Mouse (Mus musculus) limb, embryonic 15.5 days (tissue): ENCODE data around the gene Srgap3. TPM values are rescaled to one million over a fixed set of nuclear protein-coding genes. Genes with fewer than 3 reads are reported as not detected.
A peak's percentile ranks its signal among the peaks of the same experiment; 100 is the strongest.
"Not testable (repeated sequence)": the region's sequence is repeated elsewhere in the genome, so short reads cannot be mapped to it uniquely, and the experiment has no call there.

Source experiments
- ATAC-seq: fragments of 200-750 bp; cut with Nextera tagmentation; 2 replicates; pipeline ENCODE4 v1.8.0; 2017; ENCODE audit warnings: low read depth, moderate TSS enrichment; ENCODE audit not compliant: insufficient number of reproducible peaks, low FRiP score, low TSS enrichment
- H3K27ac ChIP-seq: fragments of 300-500 bp; sonication (generic); 2 replicates; pipeline ENCODE4 v1.5.1; 2015; ENCODE audit warnings: moderate library complexity, mild to moderate bottlenecking, inconsistent platforms
- H3K27me3 ChIP-seq: fragments of 300-500 bp; sonication (generic); 2 replicates; pipeline ENCODE4 v1.6.1; 2015; ENCODE audit warnings: inconsistent platforms
- H3K36me3 ChIP-seq: fragments of 300-500 bp; sonication (generic); 2 replicates; pipeline ENCODE4 v1.6.1; 2015; ENCODE audit warnings: inconsistent platforms
- H3K4me1 ChIP-seq: fragments of 300-500 bp; sonication (generic); 2 replicates; pipeline ENCODE4 v1.6.1; 2015; ENCODE audit warnings: inconsistent platforms
- H3K4me2 ChIP-seq: fragments of 300-500 bp; sonication (generic); 2 replicates; pipeline ENCODE4 v1.6.1; 2015; ENCODE audit warnings: mild to moderate bottlenecking, inconsistent platforms
- H3K4me3 ChIP-seq: fragments of 300-500 bp; sonication (generic); 2 replicates; pipeline ENCODE4 v1.5.1; 2015; ENCODE audit warnings: mild to moderate bottlenecking, inconsistent platforms
- H3K9ac ChIP-seq: fragments of 300-500 bp; sonication (generic); 2 replicates; pipeline ENCODE4 v1.6.1; 2015; ENCODE audit warnings: inconsistent platforms
- H3K9me3 ChIP-seq: fragments of 300-500 bp; sonication (generic); 2 replicates; pipeline ENCODE4 v1.6.1; 2016; ENCODE audit warnings: inconsistent platforms
- WGBS: fragments of 180-500 bp; shearing (Covaris S2); methylation state at CpG from one replicate; pipeline ENCODE4 v1.1.7; 2015; 5-methylcytosine and 5-hydroxymethylcytosine counted together
- polyA plus RNA-seq: library from polyadenylated mRNA; unstranded; fragments of >200 nt; fragmentation: Nextera tagmentation; extraction: Ambion mirVana; gene quantifications from 2 replicates; pipeline ENCODE4 v1.2.1, GENCODE M21; 2015

The Srgap3 gene
- polyA plus RNA-seq, 1 experiment from 2014 or later = 6.0 TPM

DNA sequence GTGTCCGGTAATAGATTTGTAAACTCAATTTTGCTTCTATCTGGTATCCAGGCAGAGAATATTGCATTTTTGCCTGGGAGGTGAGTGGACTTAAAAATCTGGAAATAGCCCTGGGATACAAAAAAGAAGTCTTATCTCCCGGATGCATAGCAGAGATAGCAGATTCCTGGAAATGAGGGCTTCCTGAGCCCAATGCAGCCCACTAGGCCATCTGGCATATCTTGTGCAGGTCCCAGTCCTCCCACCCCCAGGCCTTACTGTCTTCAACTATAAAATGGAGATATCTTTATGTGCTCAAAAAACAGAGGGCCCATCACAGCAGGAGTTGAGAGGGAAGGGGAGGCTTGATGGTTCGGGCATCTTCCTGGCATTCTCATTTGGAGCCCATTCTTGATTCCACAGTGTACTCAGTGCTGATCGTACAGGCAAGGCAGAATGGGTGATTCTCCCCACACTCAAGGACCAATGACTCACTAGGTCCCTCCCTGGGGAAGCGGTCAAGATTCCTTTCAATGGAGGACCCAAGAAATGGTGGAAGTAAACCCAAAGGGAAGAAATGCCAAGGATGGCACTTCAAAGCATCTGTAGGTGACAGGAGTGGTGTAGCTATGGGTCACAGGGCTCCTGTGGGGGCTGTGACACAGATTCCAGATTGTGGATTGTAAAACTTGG lies 226.5 kb downstream of the Srgap3 start:
- 85% methylated on average over 5 of the region's 5 CpGs for WGBS
- peaks cover 6% of the 10 kb centered on the region for H3K36me3 ChIP-seq
- ATAC-seq = no peak

DNA sequence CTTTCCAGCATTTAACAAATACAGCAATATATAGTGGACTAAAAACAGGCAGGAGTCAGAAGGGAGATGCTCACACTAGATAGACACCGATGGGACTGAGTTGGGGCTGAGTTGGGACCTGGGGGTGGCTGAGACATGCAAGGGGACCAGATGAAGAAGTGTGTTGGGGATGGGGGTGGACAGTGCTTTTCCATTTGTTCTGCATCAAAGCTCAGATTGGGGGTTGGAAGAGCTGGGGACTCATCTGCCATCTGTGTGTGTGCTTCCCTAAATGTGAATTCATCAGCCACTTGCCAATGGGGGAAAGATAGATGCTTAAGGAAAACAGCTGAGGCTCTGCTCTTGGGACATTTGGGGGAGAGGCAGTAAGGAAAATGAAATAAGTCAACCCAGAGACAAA lies 227.1 kb downstream of the Srgap3 start:
- ATAC-seq = no peak
- no peaks in the 10 kb centered on the region for H3K9me3 ChIP-seq
- peaks cover 6% of the 10 kb centered on the region for H3K36me3 ChIP-seq
- no peak overlapping the region for H3K4me2 ChIP-seq
- no peak overlapping the region for H3K9ac ChIP-seq
- 96% methylated on average over 1 of the region's 1 CpGs for WGBS
- no peaks in the 10 kb centered on the region for H3K4me1 ChIP-seq
- H3K27me3 ChIP-seq = no peaks in the 10 kb centered on the region
- H3K4me3 ChIP-seq = no peak overlapping the region
- no peak overlapping the region for H3K27ac ChIP-seq

More for the DNA sequence above, 226.5 kb downstream of the Srgap3 start:
- Histone ChIP-seq H3K9ac (no peak overlapping the region), H3K4me1 (no peaks in the 10 kb centered on the region), H3K27ac (no peak overlapping the region), H3K27me3 (no peaks in the 10 kb centered on the region), H3K4me3 (no peak overlapping the region), H3K9me3 (no peaks in the 10 kb centered on the region), H3K4me2 (no peak overlapping the region)

DNA sequence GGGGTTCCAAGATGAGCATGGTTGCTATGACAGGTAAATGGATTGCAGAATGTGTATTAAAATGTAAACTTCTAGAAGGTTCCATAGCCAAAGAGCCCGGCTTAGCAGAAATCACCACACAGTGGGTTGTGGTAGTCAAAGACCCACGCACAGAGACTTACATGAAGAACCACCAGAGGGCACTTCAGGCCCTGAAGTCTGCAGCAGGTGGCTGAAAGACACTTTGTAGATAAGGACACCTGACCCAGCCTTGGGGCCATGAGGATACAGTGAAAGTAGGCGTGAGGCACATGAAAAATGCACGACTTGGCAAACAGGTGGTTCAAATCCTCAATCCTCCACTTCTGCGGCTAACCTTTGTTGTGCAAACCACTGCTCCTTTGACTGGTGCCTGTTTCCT lies 229.9 kb downstream of the Srgap3 start:
- H3K4me2 ChIP-seq = no peak overlapping the region
- no peaks in the 10 kb centered on the region for H3K4me1 ChIP-seq
- 53% methylated on average over 5 of the region's 5 CpGs for WGBS
- H3K27me3 ChIP-seq = no peaks in the 10 kb centered on the region
- no peak overlapping the region for H3K9ac ChIP-seq
- no peak overlapping the region for H3K27ac ChIP-seq
- no peaks in the 10 kb centered on the region; the same call in 1 of the 2 replicates for H3K36me3 ChIP-seq
- no peak for ATAC-seq
- no peak overlapping the region for H3K4me3 ChIP-seq
- no peaks in the 10 kb centered on the region for H3K9me3 ChIP-seq

DNA sequence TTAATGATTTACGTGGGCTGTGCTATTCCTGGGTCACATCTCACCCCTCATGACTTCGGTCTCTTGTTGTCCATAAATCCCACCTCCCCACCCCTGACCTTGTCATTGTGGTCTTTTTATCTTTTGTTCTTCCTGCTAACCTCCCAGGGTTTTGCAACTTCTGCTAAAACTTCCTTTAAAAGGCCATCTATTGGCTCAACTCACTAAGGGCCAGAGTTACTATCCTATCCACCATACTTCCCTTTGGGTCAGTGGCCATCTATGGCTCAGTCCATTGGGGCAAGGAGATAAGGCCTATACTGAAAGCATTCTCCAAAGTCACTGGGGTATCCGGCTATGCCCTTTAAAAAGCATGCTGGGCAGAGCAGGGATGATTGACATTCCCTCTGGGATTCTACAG lies 233.1 kb downstream of the Srgap3 start:
- H3K27me3 ChIP-seq = no peaks in the 10 kb centered on the region
- no peak overlapping the region for H3K4me2 ChIP-seq
- H3K9ac ChIP-seq = no peak overlapping the region
- H3K4me1 ChIP-seq = no peaks in the 10 kb centered on the region
- ATAC-seq = no peak
- H3K4me3 ChIP-seq = no peak overlapping the region
- no peak overlapping the region for H3K27ac ChIP-seq
- H3K36me3 ChIP-seq = no peaks in the 10 kb centered on the region
- 84% methylated on average over 3 of the region's 3 CpGs for WGBS
- H3K9me3 ChIP-seq = no peaks in the 10 kb centered on the region

DNA sequence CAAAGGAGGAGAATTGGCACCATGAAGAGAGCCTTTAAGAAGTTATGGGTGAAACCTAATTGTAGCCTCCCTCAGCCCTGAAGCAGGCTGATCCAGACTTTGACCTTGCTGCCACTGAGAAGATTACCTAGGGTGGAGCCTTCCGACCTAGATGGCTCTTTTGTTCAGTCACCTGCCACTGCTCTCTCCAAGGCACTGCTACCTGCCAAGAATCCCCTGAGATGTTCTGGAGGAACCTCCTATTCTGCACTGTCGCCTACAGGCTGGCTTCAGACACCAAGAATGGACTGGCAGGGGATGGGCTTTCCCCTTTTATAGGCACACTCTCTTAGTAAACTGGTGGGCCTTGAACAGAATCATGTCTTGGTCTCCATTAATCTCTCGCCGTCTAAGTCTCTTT lies 244.8 kb downstream of the Srgap3 start:
- H3K4me2 ChIP-seq, H3K4me1 ChIP-seq, ATAC-seq, H3K9me3 ChIP-seq, H3K9ac ChIP-seq, H3K4me3 ChIP-seq, H3K36me3 ChIP-seq, H3K27ac ChIP-seq, H3K27me3 ChIP-seq: not testable (repeated sequence)
- 83% methylated on average over 4 of the region's 4 CpGs for WGBS

DNA sequence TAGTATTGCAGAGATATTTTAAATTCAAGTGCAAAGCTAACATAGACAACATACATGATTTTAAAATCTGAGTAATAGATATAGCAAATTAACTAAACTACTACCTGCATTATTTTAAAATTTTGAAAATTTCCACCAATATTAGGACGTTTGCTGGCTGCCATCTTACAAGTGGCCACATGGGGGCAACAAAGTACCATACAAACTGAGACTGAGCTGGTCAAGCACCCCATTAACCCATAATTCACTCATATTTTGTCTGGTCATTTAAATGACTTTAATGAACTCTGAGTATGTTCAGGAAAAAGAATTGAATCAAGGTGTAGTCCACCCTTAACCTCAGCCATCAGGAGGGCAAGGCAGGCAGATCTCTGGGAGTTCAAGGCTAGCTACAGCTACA lies 246.7 kb downstream of the Srgap3 start:
- WGBS = 0% methylated on average over 1 of the region's 1 CpGs

DNA sequence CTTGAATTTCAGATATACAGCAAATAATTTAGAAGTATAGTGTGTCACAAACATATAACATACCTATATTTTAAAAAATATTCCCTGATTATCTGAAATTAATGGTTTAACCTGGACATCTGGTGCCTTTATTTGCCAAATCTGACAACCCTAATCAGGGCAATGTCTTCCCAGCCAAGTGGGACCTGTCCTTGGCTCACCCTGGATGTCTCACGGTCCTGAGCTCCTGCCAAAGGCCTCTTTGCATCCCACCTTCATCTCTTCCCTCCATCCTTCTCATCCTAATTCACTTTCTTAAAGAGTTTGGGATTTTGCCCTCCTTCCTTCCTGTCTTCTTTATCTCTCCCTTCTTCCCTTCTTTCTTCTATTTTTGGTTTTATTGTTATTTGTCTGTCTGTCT lies 248.0 kb downstream of the Srgap3 start:
- H3K27me3 ChIP-seq = 0 out of 2 replicates have a peak, but pooled peaks cover 3% of the 10 kb centered on the region
- no peak for ATAC-seq
- H3K9me3 ChIP-seq = no peaks in the 10 kb centered on the region
- H3K36me3 ChIP-seq = no peaks in the 10 kb centered on the region
- peaks cover 10% of the 10 kb centered on the region for H3K4me1 ChIP-seq
- no peak overlapping the region for H3K4me2 ChIP-seq
- WGBS = 43% methylated on average over 1 of the region's 1 CpGs
- no peak overlapping the region for H3K9ac ChIP-seq
- H3K4me3 ChIP-seq = no peak overlapping the region
- H3K27ac ChIP-seq = no peak overlapping the region

More for the DNA sequence above, 246.7 kb downstream of the Srgap3 start:
- Histone ChIP-seq H3K4me3 (no peak overlapping the region), H3K4me2 (no peak overlapping the region), H3K27me3 (0 out of 2 replicates have a peak, but pooled peaks cover 3% of the 10 kb centered on the region), H3K27ac (no peak overlapping the region), H3K9ac (no peak overlapping the region), H3K36me3 (no peaks in the 10 kb centered on the region), H3K9me3 (no peaks in the 10 kb centered on the region), H3K4me1 (peaks cover 7% of the 10 kb centered on the region; the same call in 1 of the 2 replicates)
- no peak for ATAC-seq

DNA sequence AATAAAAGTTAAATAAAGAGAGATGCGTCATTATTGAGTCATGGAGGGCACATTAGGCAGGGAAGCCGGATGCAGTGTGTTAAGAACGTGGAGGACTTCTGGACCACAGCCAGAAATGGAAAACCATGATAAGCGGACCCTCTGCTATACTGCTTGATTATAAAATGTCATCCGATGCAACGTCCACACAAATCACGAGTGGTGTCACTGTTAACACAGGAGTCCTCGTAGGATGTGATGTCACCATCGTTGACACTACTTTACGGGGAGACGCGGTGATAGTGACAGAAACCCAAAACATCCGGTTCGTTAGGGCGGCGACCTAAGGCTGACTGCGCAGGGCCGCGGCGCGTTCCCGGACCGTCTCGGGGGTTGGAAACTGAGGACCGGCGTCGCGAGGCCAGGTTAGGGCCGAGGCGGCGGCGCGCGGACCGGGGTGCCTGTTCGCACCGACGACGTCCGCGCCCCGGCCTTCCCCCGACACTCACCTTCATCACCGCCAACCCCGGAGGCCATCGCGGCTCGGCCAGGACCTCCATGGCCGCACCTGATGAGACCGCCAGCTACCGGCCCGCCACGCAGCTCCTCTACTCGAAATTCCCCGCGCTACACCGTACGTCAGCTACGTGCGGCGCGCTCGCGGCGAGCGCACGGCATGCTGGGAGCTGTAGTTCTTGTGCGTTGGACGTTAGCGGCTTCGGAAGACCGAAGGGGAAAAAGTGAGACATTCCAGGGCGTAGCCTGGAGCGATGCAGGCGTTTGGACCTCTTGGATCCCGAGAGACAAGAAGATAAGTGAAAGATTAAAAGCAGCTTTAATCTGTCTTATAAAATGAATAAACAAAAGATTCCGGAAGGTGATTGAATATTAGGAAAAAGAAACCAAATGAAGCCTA lies 250.8 kb downstream of the Srgap3 start, which contains the start of gene Rad18:
Gene Rad18, minus strand, starts transcription at position 631 of the 895 bp plus-strand sequence.
- H3K27ac ChIP-seq = no peak within 1 kb of the TSS
- no peaks in the 10 kb centered on the region for H3K9me3 ChIP-seq
- H3K27me3 ChIP-seq = 0 out of 2 replicates have a peak, but pooled peaks cover 3% of the 10 kb centered on the region
- peak within 1 kb of the TSS; percentile 50 for H3K9ac ChIP-seq
- peak; percentile 90 for ATAC-seq
- peaks cover 12% of the 10 kb centered on the region; the same call in 1 of the 2 replicates for H3K36me3 ChIP-seq
- peak within 1 kb of the TSS; percentile 83 for H3K4me3 ChIP-seq
- under 1% methylated on average over 77 of the region's 77 CpGs for WGBS
- H3K4me2 ChIP-seq = peak within 1 kb of the TSS; percentile 79
- H3K4me1 ChIP-seq = peaks cover 10% of the 10 kb centered on the region

DNA sequence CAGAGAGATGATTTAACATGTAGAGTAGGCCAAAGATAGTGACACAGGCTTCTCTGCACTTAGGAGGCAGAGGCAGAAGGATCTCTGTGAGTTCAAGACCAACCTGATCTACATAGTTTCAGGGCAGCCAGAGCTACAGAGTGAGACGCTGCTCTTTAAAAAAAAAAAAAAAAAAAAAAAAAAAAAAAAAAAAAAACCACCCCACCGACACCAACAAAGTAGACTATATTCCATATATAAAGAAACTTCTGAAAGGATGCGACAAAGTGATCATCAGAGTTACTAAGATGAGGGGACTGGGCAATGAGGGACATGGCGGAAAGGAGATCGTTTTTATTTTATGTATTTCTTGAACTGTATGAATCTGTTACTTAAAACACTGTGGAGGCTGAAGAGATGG lies 252.6 kb downstream of the Srgap3 start:
- no peak overlapping the region for H3K9ac ChIP-seq
- H3K9me3 ChIP-seq = no peaks in the 10 kb centered on the region
- no peak overlapping the region for H3K27ac ChIP-seq
- no peak overlapping the region for H3K4me3 ChIP-seq
- ATAC-seq = no peak
- H3K4me1 ChIP-seq = peaks cover 10% of the 10 kb centered on the region
- H3K27me3 ChIP-seq = 0 out of 2 replicates have a peak, but pooled peaks cover 3% of the 10 kb centered on the region
- no peak overlapping the region for H3K4me2 ChIP-seq
- WGBS = 92% methylated on average over 5 of the region's 5 CpGs
- H3K36me3 ChIP-seq = peaks cover 18% of the 10 kb centered on the region; the same call in 1 of the 2 replicates

DNA sequence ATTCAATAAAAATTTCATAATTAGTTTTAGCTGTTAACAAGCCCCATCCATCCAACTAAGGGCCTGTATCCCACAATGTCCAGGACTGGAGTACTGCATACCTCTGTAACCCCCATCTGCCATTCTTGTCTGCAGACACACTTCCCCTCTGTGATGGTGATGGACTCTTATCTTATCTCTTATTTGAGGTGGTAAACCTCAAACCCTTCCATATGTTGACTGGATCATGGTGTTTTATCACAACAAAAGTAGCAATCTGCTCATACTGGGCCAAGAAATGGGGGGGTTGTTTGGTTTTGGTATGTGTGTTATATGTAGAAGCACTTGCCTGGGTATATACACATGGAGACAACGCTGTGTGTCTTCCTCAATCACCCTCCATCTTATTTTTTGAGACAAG lies 255.5 kb downstream of the Srgap3 start:
- Histone ChIP-seq H3K9ac (no peak overlapping the region), H3K36me3 (peaks cover 19% of the 10 kb centered on the region; the same call in 1 of the 2 replicates), H3K4me3 (no peak overlapping the region), H3K9me3 (no peaks in the 10 kb centered on the region), H3K4me1 (peaks cover 10% of the 10 kb centered on the region), H3K4me2 (no peak overlapping the region), H3K27me3 (no peaks in the 10 kb centered on the region), H3K27ac (no peak overlapping the region)
- WGBS = 100% methylated on average over 1 of the region's 1 CpGs
- no peak for ATAC-seq

DNA sequence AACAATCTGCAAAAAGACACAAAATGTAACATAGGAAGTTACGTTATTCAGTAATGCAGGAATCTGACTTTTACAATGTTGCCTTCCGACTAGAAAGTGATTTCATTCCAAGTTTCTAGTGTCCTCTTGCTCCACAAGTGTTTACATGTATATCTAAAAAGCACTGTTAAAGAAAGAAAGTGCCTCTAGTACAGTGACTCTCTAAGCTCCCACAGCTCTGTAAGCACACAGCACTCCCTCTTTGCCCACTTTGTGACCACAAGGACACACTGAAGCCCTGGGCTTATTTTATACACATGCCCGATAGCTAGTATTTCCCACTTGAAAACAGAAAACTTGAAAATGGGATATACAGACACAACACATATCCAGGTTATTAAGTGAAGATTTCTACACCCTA lies 259.0 kb downstream of the Srgap3 start:
- Histone ChIP-seq H3K4me2 (no peak overlapping the region), H3K9me3 (no peaks in the 10 kb centered on the region), H3K4me3 (no peak overlapping the region), H3K27me3 (no peaks in the 10 kb centered on the region), H3K9ac (no peak overlapping the region), H3K27ac (no peak overlapping the region), H3K36me3 (peaks cover 19% of the 10 kb centered on the region; the same call in 1 of the 2 replicates), H3K4me1 (no peaks in the 10 kb centered on the region)
- no peak for ATAC-seq
- 81% methylated on average over 3 of the region's 3 CpGs for WGBS

DNA sequence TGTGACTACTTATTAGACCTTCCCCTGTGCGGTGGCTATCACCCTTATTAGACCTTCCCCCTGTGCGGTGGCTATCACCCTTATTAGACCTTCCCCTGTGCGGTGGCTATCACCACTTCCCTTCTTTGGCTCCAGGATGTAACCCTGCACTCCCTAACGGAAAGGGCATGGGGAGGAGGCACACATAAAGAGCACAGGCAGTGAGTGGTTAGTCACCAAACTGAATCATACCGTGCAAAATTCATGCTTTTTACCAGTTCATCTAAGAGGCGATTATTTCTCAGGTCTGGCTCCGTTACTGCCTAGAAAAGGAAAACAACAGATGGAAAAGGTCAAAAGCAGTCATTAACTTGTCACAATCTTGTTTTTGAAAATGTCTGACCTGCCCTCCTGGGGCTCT lies 260.6 kb downstream of the Srgap3 start:
- Histone ChIP-seq H3K9me3 (no peaks in the 10 kb centered on the region), H3K9ac (no peak overlapping the region), H3K36me3 (peaks cover 18% of the 10 kb centered on the region), H3K27ac (no peak overlapping the region), H3K4me1 (no peaks in the 10 kb centered on the region), H3K4me3 (no peak overlapping the region), H3K27me3 (no peaks in the 10 kb centered on the region), H3K4me2 (no peak overlapping the region)
- no peak for ATAC-seq
- WGBS = 75% methylated on average over 7 of the region's 7 CpGs
